In genomic region chr11:22481639-22482361, GRCm38 (mm10) we compare ENCODE assay signal across 17 mouse cellular contexts. TPM values are rescaled to one million over a fixed set of nuclear protein-coding genes. Genes with fewer than 3 reads are reported as not detected.
A peak's percentile ranks its signal among the peaks of the same experiment; 100 is the strongest.
DNase-seq lines count a peak whose midpoint lies in the region; ATAC-seq and TF ChIP-seq lines count a peak whose summit lies in the region.
"Had no signal": no experiment of that assay in that cellular context is flagged by ENCODE, and none has a peak within 500 bp of the region (broad histone marks: within the 10 kb centered on the region; RNA-seq: fewer than 3 reads in every experiment).

No protein-coding gene starts in this region.

- DNase-seq in embryonic facial prominence, embryonic 10.5 days (ENCODE audit: low spot score): no peak
- DNase-seq in limb, embryonic 10.5 days (ENCODE audit: low spot score): no peak
- peak; percentile 60 for DNase-seq in hindbrain, embryonic 14.5 days (ENCODE audit: low spot score)
- DNase-seq in Muller cell, postnatal 12 days (ENCODE audit: inconsistent ontology term): no peak
- no peak for DNase-seq in B cell, adult 2 months
- DNase-seq: cerebellum, adult 18-20 months; kidney, postnatal 14 days; right cerebral cortex, postnatal 4 days; thymus, postnatal 36 days had no signal

- no peaks in the 10 kb centered on the region for H3K36me3 ChIP-seq in embryonic facial prominence, embryonic 12.5 days
- H3K36me3 ChIP-seq in embryonic facial prominence, embryonic 10.5 days (replicated peaks): no peaks in the 10 kb centered on the region
- no peaks in the 10 kb centered on the region for H3K36me3 ChIP-seq in limb, embryonic 12.5 days
- no peaks in the 10 kb centered on the region for H3K36me3 ChIP-seq in limb, embryonic 10.5 days
- H3K36me3 ChIP-seq in ES-Bruce4 (ENCODE audit: control insufficient read depth, insufficient read depth, low read length, poor library complexity, severe bottlenecking): no peaks in the 10 kb centered on the region
- H3K36me3 ChIP-seq in hindbrain, embryonic 14.5 days (replicated peaks; ENCODE audit: control insufficient read depth, insufficient read depth): no peaks in the 10 kb centered on the region
- H3K36me3 ChIP-seq: liver, embryonic 15.5 days; midbrain, embryonic 12.5 days had no signal

- no peak for TF ChIP-seq POLR2A in ES-Bruce4 (IDR thresholded peaks at IDR 0.05; ENCODE audit: insufficient read depth, low read length)

- no peaks in the 10 kb centered on the region for H3K27me3 ChIP-seq in embryonic facial prominence, embryonic 12.5 days
- no peaks in the 10 kb centered on the region for H3K27me3 ChIP-seq in embryonic facial prominence, embryonic 10.5 days (replicated peaks; ENCODE audit: low read depth, poor library complexity, severe bottlenecking)
- no peaks in the 10 kb centered on the region for H3K27me3 ChIP-seq in limb, embryonic 12.5 days
- no peaks in the 10 kb centered on the region for H3K27me3 ChIP-seq in limb, embryonic 10.5 days (ENCODE audit: low read depth, poor library complexity, severe bottlenecking)
- H3K27me3 ChIP-seq in ES-Bruce4 (ENCODE audit: control insufficient read depth, insufficient read depth, low read length, poor library complexity, severe bottlenecking): no peaks in the 10 kb centered on the region
- H3K27me3 ChIP-seq in hindbrain, embryonic 14.5 days (ENCODE audit: control insufficient read depth, insufficient read depth, low read length): no peaks in the 10 kb centered on the region
- H3K27me3 ChIP-seq: liver, embryonic 15.5 days; midbrain, embryonic 12.5 days; Patski had no signal

- no peak overlapping the region for H3K4me2 ChIP-seq in embryonic facial prominence, embryonic 12.5 days (replicated peaks)
- H3K4me2 ChIP-seq in limb, embryonic 12.5 days: no peak overlapping the region
- H3K4me2 ChIP-seq in hindbrain, embryonic 14.5 days (replicated peaks): no peak overlapping the region
- H3K4me2 ChIP-seq: heart, embryonic 11.5 days; liver, embryonic 15.5 days; midbrain, embryonic 12.5 days had no signal

- no peaks in the 10 kb centered on the region for H3K4me1 ChIP-seq in embryonic facial prominence, embryonic 12.5 days
- H3K4me1 ChIP-seq in embryonic facial prominence, embryonic 10.5 days: no peaks in the 10 kb centered on the region
- peaks cover 13% of the 10 kb centered on the region for H3K4me1 ChIP-seq in limb, embryonic 12.5 days (replicated peaks)
- 0 out of 2 replicates have a peak, but pooled peaks cover 4% of the 10 kb centered on the region for H3K4me1 ChIP-seq in limb, embryonic 10.5 days
- peaks cover 1% of the 10 kb centered on the region for H3K4me1 ChIP-seq in ES-Bruce4 (ENCODE audit: control insufficient read depth, insufficient read depth, low read length)
- no peaks in the 10 kb centered on the region for H3K4me1 ChIP-seq in hindbrain, embryonic 14.5 days (replicated peaks; ENCODE audit: control insufficient read depth, insufficient read depth, low read length)
- H3K4me1 ChIP-seq: liver, embryonic 15.5 days had no signal

- no peaks in the 10 kb centered on the region for H3K9me3 ChIP-seq in embryonic facial prominence, embryonic 12.5 days
- H3K9me3 ChIP-seq in embryonic facial prominence, embryonic 10.5 days: no peaks in the 10 kb centered on the region
- H3K9me3 ChIP-seq in limb, embryonic 12.5 days: no peaks in the 10 kb centered on the region
- no peaks in the 10 kb centered on the region for H3K9me3 ChIP-seq in limb, embryonic 10.5 days (replicated peaks)
- peaks cover 11% of the 10 kb centered on the region for H3K9me3 ChIP-seq in ES-Bruce4 (replicated peaks; ENCODE audit: control insufficient read depth, insufficient read depth, low read length, poor library complexity, severe bottlenecking)
- no peaks in the 10 kb centered on the region for H3K9me3 ChIP-seq in hindbrain, embryonic 14.5 days (ENCODE audit: control insufficient read depth, low read length)
- H3K9me3 ChIP-seq: liver, embryonic 15.5 days; midbrain, embryonic 12.5 days had no signal

- ATAC-seq in embryonic facial prominence, embryonic 12.5 days (ENCODE audit: insufficient number of reproducible peaks, insufficient read depth, low FRiP score, low TSS enrichment): no peak
- peak; percentile 66; the same call in 1 of the 2 replicates for ATAC-seq in limb, embryonic 12.5 days (ENCODE audit: insufficient number of reproducible peaks, insufficient read depth, low FRiP score, low TSS enrichment, low read depth)
- ATAC-seq in hindbrain, embryonic 14.5 days (ENCODE audit: low FRiP score): no peak; the same call in 1 of the 2 replicates
- ATAC-seq: Patski had no signal

- 0 out of 2 replicates have a peak overlapping the region, but pooled peaks have one; percentile 54 for H3K27ac ChIP-seq in embryonic facial prominence, embryonic 12.5 days
- no peak overlapping the region for H3K27ac ChIP-seq in embryonic facial prominence, embryonic 10.5 days (replicated peaks)
- H3K27ac ChIP-seq in limb, embryonic 12.5 days: peak overlapping the region; percentile 78
- H3K27ac ChIP-seq in limb, embryonic 10.5 days: no peak overlapping the region
- peak overlapping the region; percentile 71; the same call in 1 of the 2 replicates for H3K27ac ChIP-seq in ES-Bruce4 (ENCODE audit: insufficient read depth, low read length)
- H3K27ac ChIP-seq in hindbrain, embryonic 14.5 days: peak overlapping the region; percentile 20; the same call in 1 of the 2 replicates
- H3K27ac ChIP-seq: left cerebral cortex, adult 2 months; liver, embryonic 15.5 days; midbrain, embryonic 12.5 days had no signal

- H3K9ac ChIP-seq in embryonic facial prominence, embryonic 12.5 days: no peak overlapping the region
- H3K9ac ChIP-seq in limb, embryonic 12.5 days (replicated peaks): no peak overlapping the region
- no peak overlapping the region for H3K9ac ChIP-seq in ES-Bruce4 (ENCODE audit: low read depth, poor library complexity, severe bottlenecking)
- H3K9ac ChIP-seq in hindbrain, embryonic 14.5 days: no peak overlapping the region
- H3K9ac ChIP-seq: liver, embryonic 15.5 days; midbrain, embryonic 12.5 days had no signal

- TF ChIP-seq EP300 in ES-Bruce4 (IDR thresholded peaks at IDR 0.05; ENCODE audit: insufficient read depth, low read depth, low read length): no peak

- H3K4me3 ChIP-seq in embryonic facial prominence, embryonic 12.5 days: no peak overlapping the region
- no peak overlapping the region for H3K4me3 ChIP-seq in embryonic facial prominence, embryonic 10.5 days
- H3K4me3 ChIP-seq in limb, embryonic 12.5 days (replicated peaks): no peak overlapping the region
- no peak overlapping the region for H3K4me3 ChIP-seq in limb, embryonic 10.5 days
- H3K4me3 ChIP-seq in ES-Bruce4 (ENCODE audit: low read depth, low read length): no peak overlapping the region
- no peak overlapping the region for H3K4me3 ChIP-seq in hindbrain, embryonic 14.5 days (replicated peaks; ENCODE audit: low read length)
- H3K4me3 ChIP-seq: left cerebral cortex, adult 2 months; liver, embryonic 15.5 days; midbrain, embryonic 12.5 days had no signal

- 83% methylated on average over 1 of the region's 1 CpGs for WGBS in embryonic facial prominence, embryonic 12.5 days
- 76% methylated on average over 1 of the region's 1 CpGs for WGBS in embryonic facial prominence, embryonic 10.5 days
- 88% methylated on average over 1 of the region's 1 CpGs for WGBS in limb, embryonic 12.5 days
- WGBS in limb, embryonic 10.5 days: 100% methylated on average over 1 of the region's 1 CpGs
- 81% methylated on average over 1 of the region's 1 CpGs for WGBS in hindbrain, embryonic 14.5 days

- no peak for TF ChIP-seq CTCF in ES-Bruce4 (IDR thresholded peaks at IDR 0.05; ENCODE audit: low read depth, low read length)

RNA-seq across cellular contexts. Expression of gene Tmem17, which starts 30.1 kb away (rescaled TPM):
- 13.5 and 14.7 TPM in 2 replicates for polyA plus RNA-seq in embryonic facial prominence, embryonic 12.5 days (2016; fragmentation: Nextera tagmentation; extraction: Ambion mirVana)
- polyA plus RNA-seq in embryonic facial prominence, embryonic 10.5 days (2016; fragmentation: Nextera tagmentation; extraction: Ambion mirVana): 13.2 and 13.9 TPM in 2 replicates
- polyA plus RNA-seq in limb, embryonic 12.5 days (2016; fragmentation: Nextera tagmentation; extraction: Ambion mirVana): 15.5 and 16.3 TPM in 2 replicates
- 12.7 and 16.7 TPM in 2 replicates for polyA plus RNA-seq in limb, embryonic 10.5 days (2016; fragmentation: Nextera tagmentation; extraction: Ambion mirVana)
- polyA plus RNA-seq in ES-Bruce4 (2011; ENCODE audit: insufficient read depth, insufficient read length, low read depth, missing spikeins): 4.1 and 5.6 TPM in 2 replicates
- polyA plus RNA-seq in hindbrain, embryonic 14.5 days (2014; fragmentation: Nextera tagmentation; extraction: Ambion mirVana): 24.2 and 24.3 TPM in 2 replicates

Comparison
In these comparisons a context has a peak if more than half of its experiments do, and no peak if none do; other contexts are left out.
1. H3K27ac ChIP-seq: peak in embryonic facial prominence, embryonic 12.5 days (single experiment), limb, embryonic 12.5 days (single experiment), ES-Bruce4 (single experiment) and hindbrain, embryonic 14.5 days (single experiment); none in embryonic facial prominence, embryonic 10.5 days (single experiment) and limb, embryonic 10.5 days (single experiment).